Mouse (Mus musculus) heart, embryonic 14.5 days (tissue): ENCODE measurements at regions not wholly inside any gene's neighbourhood (a gene's known extent, or its start where the extent isn't known, plus 50 kb on each side); places are given as distances from the start of the nearest gene placed in this dataset.

Experiments
- ATAC-seq: fragments of 200-750 bp; cut with Nextera tagmentation; 2 replicates; pipeline ENCODE4 v1.8.0; 2017; ENCODE audit warnings: low read depth, moderate TSS enrichment; ENCODE audit not compliant: insufficient number of reproducible peaks, insufficient read depth, low FRiP score
- H3K27ac ChIP-seq, 2 experiments: fragments of 200-500 bp in 1 of 2; fragments of 300-500 bp in 1 of 2; sonication (generic) in 1 of 2; replicated peaks in 1 of 2; 2 replicates each; pipeline ENCODE4 v1.5.1; 2012 to 2014; ENCODE audit warnings: low read depth in 2 of 2, low read length in 2 of 2, control low read depth in 1 of 2, mild to moderate bottlenecking in 1 of 2, mixed read lengths in 1 of 2; ENCODE audit not compliant: control insufficient read depth in 1 of 2, insufficient read depth in 1 of 2
- H3K27me3 ChIP-seq: fragments of 300-500 bp; sonication (generic); 2 replicates; pipeline ENCODE4 v1.6.1; 2014; ENCODE audit warnings: mild to moderate bottlenecking, low read length, control low read depth; ENCODE audit not compliant: control insufficient read depth, insufficient read depth
- H3K36me3 ChIP-seq: fragments of 300-500 bp; sonication (generic); 2 replicates; pipeline ENCODE4 v1.6.1; 2014; ENCODE audit warnings: mild to moderate bottlenecking, control low read depth, low read length, mixed read lengths; ENCODE audit not compliant: control insufficient read depth, insufficient read depth
- H3K4me1 ChIP-seq, 2 experiments: fragments of 200-500 bp in 1 of 2; fragments of 300-500 bp in 1 of 2; sonication (generic) in 1 of 2; 2 replicates each; pipeline ENCODE4 v1.6.1; 2012 to 2014; ENCODE audit warnings: low read length in 2 of 2, control low read depth in 1 of 2, mixed read lengths in 1 of 2; ENCODE audit not compliant: control insufficient read depth in 2 of 2, insufficient read depth in 2 of 2
- H3K4me2 ChIP-seq: fragments of 300-500 bp; sonication (generic); 2 replicates; pipeline ENCODE4 v1.6.1; 2014; ENCODE audit warnings: mild to moderate bottlenecking, low read length
- H3K4me3 ChIP-seq, 2 experiments: fragments of 200-500 bp in 1 of 2; fragments of 300-500 bp in 1 of 2; sonication (generic) in 1 of 2; 2 replicates each; pipeline ENCODE4 v1.5.1; 2012 to 2014; ENCODE audit warnings: low read length in 2 of 2, mild to moderate bottlenecking in 2 of 2, control low read depth in 1 of 2, low read depth in 1 of 2, moderate library complexity in 1 of 2; ENCODE audit not compliant: control insufficient read depth in 1 of 2, insufficient read depth in 1 of 2
- H3K9ac ChIP-seq: fragments of 300-500 bp; sonication (generic); 2 replicates; pipeline ENCODE4 v1.6.1; 2014; ENCODE audit warnings: mild to moderate bottlenecking, low read length
- H3K9me3 ChIP-seq: fragments of 300-500 bp; sonication (generic); 2 replicates; pipeline ENCODE4 v1.6.1; 2016; ENCODE audit warnings: low read length, control low read depth; ENCODE audit not compliant: control insufficient read depth
- WGBS: fragments of 180-500 bp; shearing (Covaris S2); extraction: QIAGEN DNeasy Blood & Tissue Kit; methylation state at CpG from one replicate; pipeline ENCODE4 v1.1.7; 2014; 5-methylcytosine and 5-hydroxymethylcytosine counted together

- 49% methylated on average over 7 of the region's 7 CpGs for WGBS
- no peaks in the 10 kb centered on the region for H3K9me3 ChIP-seq
- H3K4me2 ChIP-seq = 0 out of 2 replicates have a peak overlapping the region, but pooled peaks have one; percentile 19
- H3K27ac ChIP-seq = no peak overlapping the region
- no peak overlapping the region for H3K4me3 ChIP-seq
- H3K4me1 ChIP-seq = no peaks in the 10 kb centered on the region; a peak in 1 of 4 replicates
- no peaks in the 10 kb centered on the region for H3K27me3 ChIP-seq
- H3K36me3 ChIP-seq = no peaks in the 10 kb centered on the region
- no peak for ATAC-seq
- H3K9ac ChIP-seq = no peak overlapping the region
Observed at GRCm38 (mm10) chr16:78156138-78156875, 145.0 kb upstream of the Cxadr start.

DNA sequence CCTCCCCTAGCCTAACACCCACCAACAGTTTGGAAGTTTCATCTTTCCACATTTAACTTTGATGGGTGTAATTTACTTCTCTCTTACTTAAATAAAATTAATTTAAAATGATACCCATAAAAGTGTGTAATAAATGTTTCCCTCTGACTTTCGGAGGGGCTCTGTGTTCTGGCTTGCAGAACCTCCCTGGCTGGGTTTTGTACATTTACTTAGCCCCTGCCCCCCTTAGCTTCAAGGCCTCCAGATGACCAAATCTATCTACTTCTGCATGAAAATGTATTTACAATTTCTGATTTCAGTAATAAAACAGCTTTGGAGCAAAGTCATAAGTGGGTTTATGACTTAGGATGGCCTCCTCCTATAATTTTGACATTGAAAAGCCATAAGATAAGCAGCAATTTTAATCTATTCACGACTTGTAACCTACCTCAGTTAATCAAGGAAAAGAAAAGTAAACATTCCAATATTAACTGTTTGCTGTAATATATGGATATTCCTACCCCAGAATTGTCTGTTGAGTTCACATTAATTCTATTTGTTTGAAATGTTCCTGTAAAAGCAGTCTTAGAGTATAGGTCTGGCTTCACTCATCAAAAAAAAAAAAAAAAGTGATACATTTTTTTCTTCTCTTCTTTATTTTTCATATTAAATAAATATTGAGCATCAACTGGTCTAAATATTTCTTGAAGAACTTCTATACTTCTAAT, 147.2 kb upstream of the Cxadr start:
- Histone ChIP-seq H3K4me3 (no peak overlapping the region), H3K4me1 (no peaks in the 10 kb centered on the region; a peak in 1 of 4 replicates), H3K9me3 (no peaks in the 10 kb centered on the region), H3K4me2 (no peak overlapping the region), H3K27me3 (no peaks in the 10 kb centered on the region), H3K9ac (no peak overlapping the region), H3K27ac (no peak overlapping the region), H3K36me3 (no peaks in the 10 kb centered on the region)
- no peak for ATAC-seq
- WGBS = 69% methylated on average over 2 of the region's 2 CpGs

- H3K36me3 ChIP-seq = no peaks in the 10 kb centered on the region
- 53% methylated on average over 1 of the region's 1 CpGs for WGBS
- no peak overlapping the region for H3K27ac ChIP-seq
- H3K4me1 ChIP-seq = peaks cover 0 to 4% of the 10 kb centered on the region in 2 experiments; a peak in 1 of 4 replicates
- H3K9me3 ChIP-seq = no peaks in the 10 kb centered on the region
- no peak overlapping the region for H3K4me2 ChIP-seq
- no peak overlapping the region for H3K4me3 ChIP-seq
- H3K27me3 ChIP-seq = no peaks in the 10 kb centered on the region
- no peak for ATAC-seq
- no peak overlapping the region for H3K9ac ChIP-seq
Observed at GRCm38 (mm10) chr16:78144146-78144545, 157.1 kb upstream of the Cxadr start.

GRCm38 (mm10) chr16:78135501-78135900, 165.8 kb upstream of the Cxadr start:
- H3K4me3 ChIP-seq = no peak overlapping the region
- H3K27ac ChIP-seq = no peak overlapping the region; a peak in 1 of 4 replicates
- H3K4me2 ChIP-seq = 0 out of 2 replicates have a peak overlapping the region, but pooled peaks have one; percentile 29

DNA sequence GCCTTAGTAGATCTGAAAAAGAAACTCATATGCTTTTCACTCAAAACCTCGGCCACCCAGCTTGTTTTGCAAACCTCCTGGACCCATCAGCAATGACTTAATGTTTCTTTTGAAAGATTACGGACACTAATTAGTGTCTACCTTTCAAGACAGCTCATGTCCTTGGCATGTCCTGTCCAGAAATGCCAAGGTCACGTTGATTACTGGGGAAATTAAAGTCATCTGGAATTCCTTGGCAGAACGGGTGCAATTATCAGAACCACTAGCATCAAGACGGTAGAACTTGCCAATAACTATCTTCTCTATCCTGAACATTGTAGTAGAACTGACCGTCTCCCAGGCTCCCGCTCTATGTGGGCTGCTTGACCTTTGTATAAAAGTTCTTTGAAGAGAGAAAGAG, 166.8 kb upstream of the Cxadr start:
- H3K4me1 ChIP-seq = peaks cover 2 to 8% of the 10 kb centered on the region in 2 experiments; a peak in 1 of 4 replicates
- no peak for ATAC-seq
- H3K9ac ChIP-seq = no peak overlapping the region
- H3K4me2 ChIP-seq = no peak overlapping the region
- no peak overlapping the region for H3K4me3 ChIP-seq
- H3K36me3 ChIP-seq = no peaks in the 10 kb centered on the region
- no peaks in the 10 kb centered on the region for H3K9me3 ChIP-seq
- H3K27ac ChIP-seq = no peak overlapping the region
- no peaks in the 10 kb centered on the region for H3K27me3 ChIP-seq
- WGBS = 71% methylated on average over 7 of the region's 7 CpGs

More at GRCm38 (mm10) chr16:78135501-78135900, 165.8 kb upstream of the Cxadr start:
- Histone ChIP-seq H3K4me1 (peaks cover 2 to 8% of the 10 kb centered on the region in 2 experiments; a peak in 1 of 4 replicates), H3K9ac (no peak overlapping the region), H3K27me3 (no peaks in the 10 kb centered on the region), H3K36me3 (no peaks in the 10 kb centered on the region), H3K9me3 (no peaks in the 10 kb centered on the region)
- no peak for ATAC-seq
- 48% methylated on average over 5 of the region's 5 CpGs for WGBS

DNA sequence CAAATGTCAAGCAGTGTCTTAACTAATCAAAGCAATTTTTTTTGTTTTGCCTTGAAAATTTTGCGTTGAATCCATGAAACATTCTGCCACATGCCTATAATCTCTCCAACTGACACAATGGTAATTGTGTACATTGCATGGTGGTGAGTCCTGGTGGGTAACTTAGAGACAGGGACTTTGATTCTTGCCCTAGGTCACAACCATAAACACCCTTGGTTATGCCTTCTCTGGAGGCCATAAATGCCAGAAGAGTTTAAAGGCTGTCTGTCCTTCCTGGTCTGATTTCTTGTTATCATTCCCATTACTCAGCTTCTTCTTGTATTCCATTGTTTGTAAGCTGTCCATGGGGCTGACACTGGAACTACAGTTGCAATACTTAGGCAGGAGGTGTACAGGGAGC, 179.6 kb upstream of the Cxadr start:
- Histone ChIP-seq H3K27me3 (no peaks in the 10 kb centered on the region), H3K27ac (no peak overlapping the region), H3K36me3 (no peaks in the 10 kb centered on the region), H3K9ac (no peak overlapping the region), H3K4me1 (no peaks in the 10 kb centered on the region), H3K9me3 (no peaks in the 10 kb centered on the region), H3K4me2 (no peak overlapping the region), H3K4me3 (no peak overlapping the region)
- ATAC-seq = no peak
- 68% methylated on average over 1 of the region's 1 CpGs for WGBS

DNA sequence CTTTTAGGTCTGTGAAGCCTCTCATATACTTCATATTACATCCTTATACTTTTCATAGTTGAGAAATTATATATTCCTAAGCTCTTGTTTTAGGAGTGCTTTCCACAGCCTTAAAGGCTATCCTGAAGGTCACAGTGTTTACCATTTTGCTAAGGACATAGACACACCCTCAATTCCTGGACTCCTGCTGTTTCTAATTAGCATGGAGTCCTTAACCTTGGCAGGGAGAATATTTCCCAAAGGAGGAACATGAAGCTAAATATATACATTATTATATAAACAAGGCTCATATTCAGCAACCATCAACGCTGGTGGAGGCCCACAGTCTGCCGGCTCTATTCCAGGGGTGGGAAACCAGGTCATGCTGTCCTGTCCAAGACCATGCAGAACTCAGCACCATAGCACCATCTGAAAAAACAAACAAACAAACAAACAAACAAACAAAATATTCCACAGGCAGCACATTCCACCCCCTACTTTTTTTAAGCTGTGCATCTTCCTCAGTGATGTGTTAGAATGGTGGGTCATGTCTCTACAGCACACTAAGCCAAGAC, 180.9 kb upstream of the Cxadr start:
- no peaks in the 10 kb centered on the region for H3K27me3 ChIP-seq
- H3K36me3 ChIP-seq = no peaks in the 10 kb centered on the region
- ATAC-seq = no peak
- no peaks in the 10 kb centered on the region for H3K9me3 ChIP-seq
- no peaks in the 10 kb centered on the region for H3K4me1 ChIP-seq
- WGBS = 80% methylated on average over 2 of the region's 2 CpGs
- no peak overlapping the region for H3K9ac ChIP-seq
- H3K4me3 ChIP-seq = no peak overlapping the region
- H3K4me2 ChIP-seq = no peak overlapping the region
- H3K27ac ChIP-seq = no peak overlapping the region
